8 mouse cellular contexts compared by ENCODE assay signal in the genomic region with DNA sequence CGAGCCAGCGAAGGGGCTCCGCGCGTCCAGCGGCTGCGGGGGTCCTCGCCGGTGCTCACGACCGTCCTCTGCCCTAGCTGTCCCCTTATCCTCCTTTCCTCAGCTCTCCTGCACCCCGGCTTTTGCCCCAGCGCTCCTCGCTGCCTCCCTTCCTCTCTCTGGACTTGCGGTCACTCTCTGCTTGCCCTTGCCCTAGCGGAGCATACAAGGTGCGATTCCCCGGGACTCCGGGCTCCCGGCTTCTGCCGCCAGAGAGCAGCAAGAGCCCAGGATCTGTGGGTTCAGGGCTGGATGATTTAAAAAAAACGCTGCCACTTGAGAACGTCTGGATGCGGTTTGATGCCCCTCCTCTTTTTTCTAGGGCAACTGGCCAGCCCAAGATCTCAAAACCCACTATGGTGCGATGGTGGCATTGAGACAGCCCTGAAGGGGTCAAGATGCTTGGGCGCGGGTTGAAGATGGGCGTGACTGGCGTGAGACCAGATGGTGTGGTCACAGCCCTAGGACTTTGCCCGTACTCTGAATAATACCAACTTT. TPM values are rescaled to one million over a fixed set of nuclear protein-coding genes. Genes with fewer than 3 reads are reported as not detected.
DNase-seq lines count a peak whose midpoint lies in the region; ATAC-seq and TF ChIP-seq lines count a peak whose summit lies in the region.

No protein-coding gene starts in this region.

- 1% methylated on average over 30 of the region's 30 CpGs for WGBS in lung, embryonic 14.5 days

- peaks cover 66% of the 10 kb centered on the region for H3K27me3 ChIP-seq in lung, embryonic 14.5 days (ENCODE audit: insufficient read depth, low read length)

- no peaks in the 10 kb centered on the region for H3K9me3 ChIP-seq in ES-E14 (ENCODE audit: control insufficient read depth, insufficient read depth, low read depth, low read length)
- no peaks in the 10 kb centered on the region for H3K9me3 ChIP-seq in lung, embryonic 14.5 days (ENCODE audit: low read depth, low read length)

- TF ChIP-seq CTCF in lung, embryonic 14.5 days (IDR thresholded peaks at IDR 0.05; ENCODE audit: low read depth), result peak; percentile 75

- in situ Hi-C loops in ES-E14 (cut with MboI; ENCODE audit: low sequenced_read_pairs in 2 of 2, unreplicated experiment in 2 of 2), result loop anchor here in 1 of 2 experiments (10.0 to 25.0 kb wide), 2 partner anchors 252 to 375 kb away; no protein-coding TSS in a partner anchor

- peak overlapping the region; percentile 49; the same call in 1 of the 2 replicates for H3K9ac ChIP-seq in ES-E14 (ENCODE audit: insufficient read depth, low read depth, low read length, poor library complexity, severe bottlenecking)
- H3K9ac ChIP-seq in lung, embryonic 14.5 days, result peak overlapping the region; percentile 50

- H3K27ac ChIP-seq in ES-E14 (ENCODE audit: insufficient read depth, low read depth, low read length, poor library complexity, severe bottlenecking), result no peak overlapping the region
- no peak overlapping the region for H3K27ac ChIP-seq in lung, embryonic 14.5 days (ENCODE audit: low read depth)

- no peaks in the 10 kb centered on the region for H3K36me3 ChIP-seq in ES-E14 (ENCODE audit: control insufficient read depth, insufficient read depth, low read length, poor library complexity, severe bottlenecking)
- H3K36me3 ChIP-seq in lung, embryonic 14.5 days (ENCODE audit: insufficient read depth), result no peaks in the 10 kb centered on the region

- H3K4me3 ChIP-seq in ES-E14 (ENCODE audit: insufficient read depth in 1 of 2, low read depth in 1 of 2, low read length in 2 of 2, poor library complexity in 1 of 2, severe bottlenecking in 1 of 2), result peak overlapping the region; percentile 65 to 70
- H3K4me3 ChIP-seq in lung, embryonic 14.5 days (ENCODE audit: low read depth, low read length), result peak overlapping the region; percentile 46

- peak overlapping the region; percentile 73 for H3K4me2 ChIP-seq in lung, embryonic 14.5 days

- H3K4me1 ChIP-seq in ES-E14 (ENCODE audit: control insufficient read depth in 2 of 2, insufficient read depth in 2 of 2, low read length in 2 of 2, poor library complexity in 1 of 2), result peaks cover 0 to 11% of the 10 kb centered on the region in 2 experiments; a peak in 1 of 4 replicates
- H3K4me1 ChIP-seq in lung, embryonic 14.5 days (ENCODE audit: insufficient read depth), result no peaks in the 10 kb centered on the region

- DNase-seq in ES-E14 (ENCODE audit: low read depth, low spot score), result no peak
- DNase-seq in cerebellum, adult 9-11 months, result peak; percentile 30
- peak; percentile 56 to 82 for DNase-seq in frontal cortex, adult 2 months (ENCODE audit: extremely low spot score in 1 of 2, low spot score in 1 of 2)
- DNase-seq in heart, postnatal 4 days, result peak; percentile 86
- peak; percentile 73 to 81 for DNase-seq in layer of hippocampus, postnatal 10 days (ENCODE audit: low spot score in 2 of 2)
- peak; percentile 87 for DNase-seq in lung, embryonic 14.5 days
- peak; percentile 81 for DNase-seq in retina, embryonic 14.5 days (ENCODE audit: low spot score)

- peak; percentile 86 for ATAC-seq in lung, embryonic 14.5 days (ENCODE audit: insufficient read depth)
- no peak for ATAC-seq in activated CD4-positive, CD25-positive, alpha-beta regulatory T cell, adult 4 months

TF ChIP-seq in ES-E14, 5 proteins besides CTCF, POLR2A, EP300 and RAD21:
- no peak for TF ChIP-seq MAFK (IDR thresholded peaks at IDR 0.05; ENCODE audit: insufficient read depth, low read depth, low read length)
- TF ChIP-seq ZC3H11A (IDR thresholded peaks at IDR 0.05; ENCODE audit: borderline replicate concordance, low read depth, low read length), result peak; percentile 38; the same call in 1 of the 2 replicates
- TF ChIP-seq HCFC1 (IDR thresholded peaks at IDR 0.05; ENCODE audit: borderline replicate concordance, insufficient read depth, low read length), result no peak
- TF ChIP-seq CHD2 (IDR thresholded peaks at IDR 0.05; ENCODE audit: low read depth, low read length), result no peak
- TF ChIP-seq ZNF384 (IDR thresholded peaks at IDR 0.05; ENCODE audit: low read depth, low read length), result peak; percentile 92
TF ChIP-seq in ES-E14: peak in this region for 2.

RNA-seq across cellular contexts. Expression of a gene that starts 0.6 kb away (rescaled TPM):
- 0.79 and 0.85 TPM in 2 replicates for total RNA-seq in ES-E14 (2012; rRNA removed)
- 18.6 and 25.7 TPM in 2 replicates for polyA plus RNA-seq in frontal cortex, adult 2 months (2012; rRNA removed)
- total RNA-seq in heart, postnatal 4 days (2021), result 1 to 10 TPM; 2.8 to 3.8 TPM
- 10 to 100 TPM; 39.6 to 43.2 TPM for total RNA-seq in layer of hippocampus, postnatal 10 days (2021)
- 2.0 and 2.7 TPM in 2 replicates for polyA plus RNA-seq in lung, embryonic 14.5 days (2014; fragmentation: Nextera tagmentation; extraction: Ambion mirVana)
- not detected for polyA plus RNA-seq in activated CD4-positive, CD25-positive, alpha-beta regulatory T cell, adult 4 months (2017; shearing (Covaris generic))

Comparison
In these comparisons a context has a peak if more than half of its experiments do, and no peak if none do; other contexts are left out.
1. RNA of a gene that starts 0.6 kb away (total RNA-seq): 39.6 to 43.2 TPM in layer of hippocampus, postnatal 10 days; 2.8 to 3.8 TPM in heart, postnatal 4 days and 0.79 to 0.85 TPM in ES-E14; every median in the first group is over 4 times any median in the second.